Mouse (Mus musculus) intestine, embryonic 14.5 days (tissue): ENCODE data around the gene Tmem121. TPM values are rescaled to one million over a fixed set of nuclear protein-coding genes. Genes with fewer than 3 reads are reported as not detected.

Experiments used
- ATAC-seq: fragments of 200-750 bp; cut with Nextera tagmentation; replicated peaks from 2 replicates; pipeline ENCODE4 v1.8.0; 2017; ENCODE audit warnings: low read depth, moderate number of reproducible peaks, moderate TSS enrichment, moderate library complexity; ENCODE audit not compliant: low FRiP score, low TSS enrichment
- DNase-seq: peaks from one replicate; pipeline ENCODE4 v3.0.0-alpha.2; 2018; ENCODE audit warnings: low spot score
- H3K27ac ChIP-seq: fragments of 300-500 bp; sonication (generic); 2 replicates; pipeline ENCODE4 v1.5.1; 2014; ENCODE audit warnings: low read depth, mild to moderate bottlenecking, control low read depth
- H3K27me3 ChIP-seq: fragments of 300-500 bp; sonication (generic); replicated peaks from 2 replicates; pipeline ENCODE4 v1.6.1; 2014; ENCODE audit warnings: low read length, control low read depth; ENCODE audit not compliant: control insufficient read depth, insufficient read depth
- H3K36me3 ChIP-seq: fragments of 300-500 bp; sonication (generic); 2 replicates; pipeline ENCODE4 v1.6.1; 2014; ENCODE audit warnings: low read length, control low read depth; ENCODE audit not compliant: control insufficient read depth, insufficient read depth
- H3K4me1 ChIP-seq: fragments of 300-500 bp; sonication (generic); replicated peaks from 2 replicates; pipeline ENCODE4 v1.6.1; 2014; ENCODE audit warnings: low read length, control low read depth, mixed read lengths; ENCODE audit not compliant: control insufficient read depth, insufficient read depth
- H3K4me2 ChIP-seq: fragments of 300-500 bp; sonication (generic); 2 replicates; pipeline ENCODE4 v1.6.1; 2014; ENCODE audit warnings: low read length
- H3K4me3 ChIP-seq: fragments of 300-500 bp; sonication (generic); 2 replicates; pipeline ENCODE4 v1.5.1; 2014; ENCODE audit warnings: low read depth, low read length, control low read depth, mixed read lengths
- H3K9ac ChIP-seq: fragments of 300-500 bp; sonication (generic); 2 replicates; pipeline ENCODE4 v1.6.1; 2014; ENCODE audit warnings: mild to moderate bottlenecking, low read length
- H3K9me3 ChIP-seq: fragments of 300-500 bp; sonication (generic); 2 replicates; pipeline ENCODE4 v1.6.1; 2016; ENCODE audit warnings: low read length, control low read depth; ENCODE audit not compliant: control insufficient read depth
- WGBS: fragments of 180-500 bp; shearing (Covaris S2); extraction: QIAGEN DNeasy Blood & Tissue Kit; methylation state at CpG from one replicate; pipeline ENCODE4 v1.1.7; 2014; 5-methylcytosine and 5-hydroxymethylcytosine counted together
- polyA plus RNA-seq: library from polyadenylated mRNA; unstranded; fragments of >200 nt; fragmentation: Nextera tagmentation; extraction: Ambion mirVana; gene quantifications from 2 replicates; pipeline ENCODE4 v1.2.1, GENCODE M21; 2014

Gene Tmem121
- polyA plus RNA-seq = 6.6 and 7.6 TPM in 2 replicates

DNA sequence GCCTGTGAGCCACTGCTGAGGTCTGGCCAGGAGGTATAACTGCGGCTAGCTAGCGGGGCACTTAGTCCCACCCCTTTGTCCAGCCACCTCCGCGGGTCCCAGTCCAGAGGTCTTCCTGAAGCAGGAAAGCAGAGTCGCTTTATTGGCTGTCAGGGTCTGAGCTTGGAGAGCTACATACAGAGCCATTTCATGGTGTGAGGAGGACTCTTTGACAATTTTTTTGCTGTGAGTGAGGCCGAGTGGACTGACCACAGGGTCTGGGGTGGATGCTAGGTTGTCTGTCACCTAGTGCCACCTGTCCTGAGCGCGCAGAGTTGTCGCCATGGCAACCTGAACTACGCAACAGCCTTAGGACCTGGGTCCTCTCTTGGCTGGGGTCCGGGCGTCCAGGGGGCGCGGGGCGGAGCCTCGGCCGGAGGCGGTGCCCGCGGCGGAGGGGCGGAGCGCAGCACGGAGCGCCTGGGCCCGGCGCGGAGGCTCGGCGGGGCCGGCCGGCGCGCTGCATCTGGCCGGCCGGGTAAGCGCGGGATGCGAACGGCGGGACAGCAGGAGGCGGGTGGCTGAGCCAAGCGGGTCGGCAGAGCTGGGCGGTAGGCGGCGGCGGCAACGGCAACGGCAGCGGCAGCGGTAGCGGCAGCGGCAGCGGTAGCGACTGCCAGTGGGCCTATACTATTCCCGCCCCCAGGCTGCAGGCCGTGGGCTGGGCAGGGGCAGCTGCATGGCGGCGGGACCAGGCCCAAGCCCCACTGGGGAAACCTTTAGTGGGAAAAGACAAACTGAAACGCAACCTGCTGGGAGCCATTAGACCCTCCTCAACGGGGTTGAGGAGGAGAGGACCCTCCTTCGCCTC is at the start of gene Tmem121:
Tmem121 (plus strand) TSS at position 489 of the 850 bp plus-strand sequence.
- Histone ChIP-seq H3K27me3 (peaks cover 17% of the 10 kb centered on the region), H3K27ac (no peak within 1 kb of the TSS), H3K36me3 (no peaks in the 10 kb centered on the region; the same call in 1 of the 2 replicates), H3K4me1 (peaks cover 13% of the 10 kb centered on the region; the same call in 1 of the 2 replicates), H3K4me3 (peak within 1 kb of the TSS; percentile 46), H3K4me2 (peak within 1 kb of the TSS; percentile 57), H3K9ac (peak within 1 kb of the TSS; percentile 37), H3K9me3 (no peaks in the 10 kb centered on the region)
- peak; percentile 41 for ATAC-seq
- 2% methylated on average over 63 of the region's 63 CpGs for WGBS
- peak; percentile 69 for DNase-seq

DNA sequence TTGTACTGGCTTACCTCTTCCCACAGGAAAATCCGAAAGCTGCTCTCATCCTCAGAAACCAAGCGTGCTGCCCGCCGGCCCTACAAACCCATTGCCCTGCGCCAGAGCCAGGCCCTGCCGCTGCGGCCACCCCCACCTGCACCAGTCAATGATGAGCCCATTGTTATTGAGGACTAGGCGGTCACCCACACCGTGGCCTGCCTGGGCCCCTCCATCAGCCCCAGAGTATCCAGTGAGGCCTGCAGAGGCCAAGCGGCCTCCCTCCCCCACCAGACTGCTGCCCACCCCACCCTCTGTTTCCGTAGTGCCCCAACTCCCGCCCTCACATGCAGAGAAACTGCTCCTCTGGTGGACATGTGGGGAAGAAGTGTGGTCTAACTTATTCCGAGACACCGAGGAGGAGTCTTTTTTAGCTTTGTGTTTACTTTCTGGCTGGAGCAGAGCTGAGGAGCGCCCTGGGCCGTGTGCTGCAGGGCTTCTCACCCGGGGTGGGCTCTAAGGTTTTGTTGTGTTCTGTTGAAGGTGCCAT is 49.2 kb upstream of the Tmem121 start:
- no peak overlapping the region for H3K9ac ChIP-seq
- H3K36me3 ChIP-seq = peaks cover 70% of the 10 kb centered on the region
- no peak overlapping the region for H3K27ac ChIP-seq
- ATAC-seq = no peak
- peaks cover 10% of the 10 kb centered on the region for H3K27me3 ChIP-seq
- DNase-seq = no peak
- H3K9me3 ChIP-seq = no peaks in the 10 kb centered on the region
- 78% methylated on average over 17 of the region's 17 CpGs for WGBS
- peaks cover 15% of the 10 kb centered on the region for H3K4me1 ChIP-seq
- H3K4me2 ChIP-seq = no peak overlapping the region
- H3K4me3 ChIP-seq = no peak overlapping the region

DNA sequence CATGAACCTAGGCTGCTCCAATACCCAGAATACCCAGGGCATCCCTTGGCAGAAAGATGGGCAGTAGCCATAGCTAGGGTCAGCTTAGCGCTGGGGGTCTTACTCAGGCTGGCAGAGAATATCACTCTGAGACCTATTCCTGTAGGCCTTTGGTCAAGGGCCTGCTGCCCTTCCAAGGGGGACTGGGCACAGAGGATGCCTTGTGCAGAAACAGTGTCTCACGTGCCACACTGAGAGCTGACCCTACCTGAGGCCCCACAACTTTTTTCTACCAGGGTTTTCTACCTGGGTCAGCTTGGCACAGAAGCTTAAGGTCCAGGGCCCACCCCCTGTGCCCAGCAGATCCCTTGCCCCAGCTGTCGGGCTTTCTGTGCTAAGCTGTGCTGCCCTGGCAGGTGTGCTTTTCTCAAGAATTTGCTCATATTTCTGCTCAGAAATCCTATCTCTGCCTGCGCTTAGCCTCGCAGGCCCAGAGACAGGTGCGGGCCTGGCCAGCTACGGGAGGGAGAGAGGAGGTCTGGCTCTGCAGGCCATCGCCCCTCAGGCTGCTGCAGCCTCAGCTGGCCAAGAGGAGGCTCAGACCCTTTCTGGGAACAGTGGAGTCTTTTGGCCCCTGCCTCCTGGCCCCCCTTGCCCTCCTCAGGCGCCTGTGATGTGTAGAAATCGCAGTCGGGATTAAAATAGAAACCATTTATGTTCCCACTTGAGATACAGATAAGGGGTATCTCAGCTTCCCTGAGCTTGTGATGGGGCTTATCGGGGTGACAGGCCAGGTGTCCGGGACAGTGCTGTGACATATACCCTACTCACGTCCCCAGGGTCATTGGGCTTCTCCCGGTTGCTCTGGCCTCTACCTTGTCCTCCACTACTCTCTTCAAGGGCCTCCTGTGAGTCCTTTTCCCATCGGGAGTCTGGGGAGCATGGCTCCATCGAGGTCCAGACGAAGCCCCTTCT is 48.2 kb upstream of the Tmem121 start:
- no peak for DNase-seq
- Histone ChIP-seq H3K4me2 (no peak overlapping the region), H3K36me3 (peaks cover 60% of the 10 kb centered on the region), H3K9ac (no peak overlapping the region), H3K27ac (no peak overlapping the region), H3K4me1 (peaks cover 25% of the 10 kb centered on the region), H3K9me3 (no peaks in the 10 kb centered on the region), H3K27me3 (peaks cover 14% of the 10 kb centered on the region), H3K4me3 (no peak overlapping the region)
- WGBS = 86% methylated on average over 18 of the region's 18 CpGs
- no peak for ATAC-seq

DNA sequence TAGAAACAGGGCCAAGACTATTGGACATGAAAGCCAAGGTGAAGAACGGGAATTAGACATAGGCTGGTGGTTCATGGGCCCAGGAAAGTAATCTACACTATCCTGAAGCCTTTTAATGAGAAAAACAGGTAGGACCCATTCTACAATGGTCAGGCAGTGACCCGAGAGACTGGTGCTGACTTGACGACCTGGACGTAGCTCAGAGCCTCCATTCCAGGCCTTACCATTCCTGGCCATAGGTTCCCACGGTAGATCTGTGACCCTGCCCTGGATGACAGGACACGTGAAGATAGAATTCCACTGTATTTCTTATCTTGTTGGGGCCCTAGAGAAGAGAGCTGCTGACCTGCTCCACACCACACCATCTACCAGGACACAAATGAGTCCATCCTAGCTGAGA is 47.4 kb upstream of the Tmem121 start:
- H3K36me3 ChIP-seq = peaks cover 53% of the 10 kb centered on the region
- DNase-seq = no peak
- peaks cover 25% of the 10 kb centered on the region for H3K4me1 ChIP-seq
- WGBS = 76% methylated on average over 6 of the region's 6 CpGs
- H3K4me3 ChIP-seq = no peak overlapping the region
- no peak overlapping the region for H3K4me2 ChIP-seq
- H3K9me3 ChIP-seq = no peaks in the 10 kb centered on the region
- ATAC-seq = no peak
- no peak overlapping the region for H3K9ac ChIP-seq
- no peak overlapping the region for H3K27ac ChIP-seq
- H3K27me3 ChIP-seq = peaks cover 14% of the 10 kb centered on the region

DNA sequence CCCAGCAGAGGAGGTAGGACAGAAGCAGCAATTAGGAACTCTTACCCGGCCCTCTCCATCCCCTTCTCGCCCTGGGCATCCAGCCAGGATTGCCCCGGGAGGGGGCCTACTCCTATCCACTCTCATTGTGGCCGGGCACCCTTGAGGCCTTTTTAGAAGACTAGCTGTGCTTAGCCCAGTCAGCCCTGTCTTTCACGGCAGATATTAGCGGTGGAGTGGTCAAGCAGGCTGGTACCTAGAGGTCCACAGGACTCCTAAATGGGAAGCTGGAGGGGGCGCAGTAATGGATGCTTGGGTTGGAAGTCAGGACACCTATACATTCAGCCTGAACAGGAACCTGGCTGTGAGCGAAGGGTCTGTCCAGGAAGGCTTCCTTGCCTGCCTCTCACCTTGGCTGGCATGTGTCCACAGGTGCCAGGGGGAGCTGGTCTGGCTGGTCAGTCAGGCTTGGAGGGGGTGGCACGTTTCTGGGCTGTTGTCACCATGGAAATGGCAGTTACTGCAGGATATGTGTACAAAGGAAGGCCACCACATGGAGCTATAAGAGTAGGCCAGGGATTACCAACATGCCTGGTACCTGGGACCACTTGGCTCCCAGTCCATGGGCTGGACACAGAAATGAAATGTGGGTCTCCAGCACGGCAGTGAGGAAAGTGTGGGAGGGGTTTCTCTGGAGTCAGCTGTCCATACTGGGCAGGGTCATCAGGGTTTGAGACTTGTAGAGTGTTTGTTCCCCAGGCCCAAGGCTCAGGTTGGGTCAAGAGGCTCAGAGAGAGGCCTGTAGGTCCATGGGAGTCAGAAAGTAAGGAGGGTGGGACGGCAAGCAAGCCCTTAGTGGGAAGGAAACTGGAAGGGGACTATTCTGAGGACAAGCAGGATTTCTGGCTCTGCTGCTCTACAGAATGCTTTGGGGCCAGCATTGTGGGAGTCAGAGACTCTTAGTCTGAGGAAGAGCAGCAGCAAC is 46.5 kb upstream of the Tmem121 start:
- H3K9ac ChIP-seq = 0 out of 2 replicates have a peak overlapping the region, but pooled peaks have one; percentile 22

DNA sequence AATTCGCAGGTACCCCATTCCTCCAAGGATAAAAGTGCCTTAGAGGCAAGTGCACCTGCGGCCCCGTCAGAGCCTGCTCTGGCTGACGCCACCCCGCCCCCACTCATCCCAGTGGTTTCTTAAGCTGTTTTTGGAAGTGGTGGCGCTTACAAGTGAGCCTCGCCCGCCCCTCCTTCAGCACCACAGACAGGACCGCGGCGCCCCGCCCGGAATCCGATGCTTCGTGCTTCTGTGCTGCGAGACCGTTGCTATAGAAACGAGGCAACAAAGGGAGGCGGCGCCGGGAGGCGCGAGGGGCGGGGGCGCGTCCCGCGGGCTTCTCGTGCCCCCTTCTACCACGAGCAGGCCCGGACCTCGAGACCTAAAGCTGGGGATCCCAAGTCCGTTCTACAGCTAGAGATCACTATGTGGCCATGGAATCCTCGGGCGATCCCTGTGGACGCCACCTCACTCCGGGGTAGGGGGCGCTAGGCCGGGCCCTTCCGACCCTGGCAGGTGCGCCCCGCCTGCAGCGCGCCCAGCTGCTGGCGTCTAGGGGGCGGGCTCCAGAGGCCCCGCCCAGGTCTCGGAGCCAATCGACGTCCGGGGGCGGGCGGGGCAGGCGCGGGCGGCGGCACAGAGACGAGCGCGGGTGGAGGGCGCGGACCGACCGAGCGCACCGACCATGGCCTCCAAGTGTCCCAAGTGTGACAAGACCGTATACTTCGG is 45.7 kb upstream of the Tmem121 start, which contains the start of gene Crip2:
Crip2 (plus strand) TSS at position 329 of the 708 bp plus-strand sequence.
- H3K27ac ChIP-seq = peak within 1 kb of the TSS; percentile 57; the same call in 1 of the 2 replicates
- H3K9me3 ChIP-seq = no peaks in the 10 kb centered on the region
- H3K4me3 ChIP-seq = peak within 1 kb of the TSS; percentile 48
- peak within 1 kb of the TSS; percentile 38 for H3K9ac ChIP-seq
- H3K36me3 ChIP-seq = peaks cover 35% of the 10 kb centered on the region
- H3K27me3 ChIP-seq = peaks cover 14% of the 10 kb centered on the region
- H3K4me1 ChIP-seq = peaks cover 26% of the 10 kb centered on the region
- H3K4me2 ChIP-seq = peak within 1 kb of the TSS; percentile 50
- DNase-seq (peak; percentile 92), ATAC-seq (peak; percentile 87)
- WGBS = under 1% methylated on average over 56 of the region's 68 CpGs

More for the DNA sequence above, 46.5 kb upstream of the Tmem121 start:
- peak overlapping the region; percentile 50 for H3K4me2 ChIP-seq
- ATAC-seq = no peak
- H3K27me3 ChIP-seq = peaks cover 14% of the 10 kb centered on the region
- peak overlapping the region; percentile 57; the same call in 1 of the 2 replicates for H3K27ac ChIP-seq
- peak overlapping the region; percentile 48 for H3K4me3 ChIP-seq
- peaks cover 44% of the 10 kb centered on the region for H3K36me3 ChIP-seq
- no peaks in the 10 kb centered on the region for H3K9me3 ChIP-seq
- no peak for DNase-seq
- WGBS = 48% methylated on average over 11 of the region's 11 CpGs
- H3K4me1 ChIP-seq = peaks cover 26% of the 10 kb centered on the region
